Mouse (Mus musculus) hematopoietic stem cell, adult 5-6 weeks (primary cell): ENCODE data around the gene Heatr1. TPM values are rescaled to one million over a fixed set of nuclear protein-coding genes. Genes with fewer than 3 reads are reported as not detected.

Experiments used
- ATAC-seq, 2 experiments: fragments of 125-278 bp in 1 of 2; replicated peaks in 1 of 2; 2 replicates each; pipeline ENCODE4 v1.8.0; 2016 to 2017; ENCODE audit warnings: inconsistent platforms in 2 of 2, mild to moderate bottlenecking in 2 of 2, moderate number of reproducible peaks in 2 of 2, low read depth in 1 of 2, moderate TSS enrichment in 1 of 2; ENCODE audit not compliant: low FRiP score in 2 of 2, poor library complexity in 2 of 2, severe bottlenecking in 2 of 2, insufficient read depth in 1 of 2, low TSS enrichment in 1 of 2
- total RNA-seq: library from RNA; stranded (forward); fragments of 172-1452, 232-1000 nt; gene quantifications from 2 replicates; pipeline ENCODE4 v1.2.3, GENCODE M21; 2017

The Heatr1 gene
- total RNA-seq, 1 experiment from 2014 or later: 77.2 TPM

DNA sequence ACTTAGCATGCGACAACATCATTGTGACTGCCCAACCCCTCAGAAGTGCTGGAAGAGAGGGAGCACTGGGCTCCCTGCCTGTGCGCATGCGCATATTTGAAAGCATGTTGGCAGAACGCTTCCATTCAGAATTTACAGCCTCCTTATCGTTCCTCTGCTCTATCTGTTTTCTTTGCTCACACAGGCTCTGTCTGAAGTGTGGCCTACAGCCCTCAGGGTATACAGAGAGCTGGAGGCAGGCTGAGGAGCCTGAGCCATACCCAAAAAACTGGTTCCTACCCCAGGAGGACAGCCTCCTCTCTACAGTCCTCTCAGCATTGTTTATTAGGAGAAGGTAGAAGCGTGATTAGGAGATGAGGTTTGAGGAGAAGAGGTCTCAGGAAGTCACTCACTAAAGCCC is 85.0 kb downstream of the Heatr1 start:
- no peak for ATAC-seq

DNA sequence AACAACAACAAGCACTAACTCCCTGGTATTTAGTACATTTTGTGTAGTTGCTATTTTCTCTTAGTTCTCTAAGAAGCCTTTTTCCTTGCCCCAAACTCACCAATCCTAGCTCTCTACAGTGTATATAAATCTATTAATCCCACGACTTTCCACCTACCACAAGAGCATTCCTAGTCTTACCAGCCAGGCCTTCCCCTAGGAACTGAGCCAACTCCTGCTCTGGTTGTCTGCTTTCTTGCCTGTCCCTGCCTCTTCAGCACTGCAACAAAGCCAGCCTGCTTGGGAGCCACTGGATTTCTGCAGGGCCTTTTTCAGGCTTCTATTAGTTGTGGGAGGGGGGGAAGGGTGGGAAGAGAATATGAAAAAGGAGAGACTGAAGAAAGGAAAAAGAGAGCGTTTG is 90.4 kb downstream of the Heatr1 start:
- ATAC-seq: no peak

DNA sequence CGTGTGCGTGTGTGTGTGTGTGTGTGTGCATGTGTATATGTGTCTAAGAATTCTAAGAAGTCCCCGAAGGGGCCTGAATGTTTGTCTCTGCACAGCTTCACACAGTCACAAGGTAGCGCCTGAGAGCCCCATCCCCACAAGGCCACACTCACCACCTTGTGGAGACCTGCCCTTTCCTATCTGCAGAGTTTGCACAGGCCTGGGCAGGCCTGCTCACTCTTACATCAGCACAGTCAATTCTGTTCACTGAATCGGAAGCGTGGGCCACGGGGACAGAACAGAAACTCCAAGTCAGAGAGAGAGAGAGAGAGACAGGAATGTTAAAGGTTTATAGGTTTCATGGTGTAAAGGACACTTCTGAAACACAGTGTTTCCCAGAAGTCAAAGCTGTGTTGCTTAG is 90.8 kb downstream of the Heatr1 start:
- no peak for ATAC-seq

Other genes with a start within 250 kb of the Heatr1 start
- gene Mtr, start 136.9 kb upstream of the Heatr1 start, total RNA-seq: 41.3 and 41.6 TPM in 2 replicates
- 0.60 and 2.8 TPM in 2 replicates for gene Actn2, start 54.3 kb upstream of the Heatr1 start, total RNA-seq
- 94.2 and 103 TPM in 2 replicates for gene Lgals8, start 69.9 kb downstream of the Heatr1 start, total RNA-seq
- gene Edaradd, start 125.4 kb downstream of the Heatr1 start, total RNA-seq: 0.45 and 1.1 TPM in 2 replicates
- gene Ero1lb, start 170.8 kb downstream of the Heatr1 start, total RNA-seq: 7.4 and 10.3 TPM in 2 replicates